Mouse (Mus musculus): ENCODE results near the gene C5ar1. TPM values are rescaled to one million over a fixed set of nuclear protein-coding genes. Genes with fewer than 3 reads are reported as not detected.
"Not testable (repeated sequence)": the region's sequence is repeated elsewhere in the genome, so short reads cannot be mapped to it uniquely, and the experiment has no call there.

Gene C5ar1
- polyA plus RNA-seq (2016; fragmentation: Nextera tagmentation; extraction: Ambion mirVana): 0.87 and 1.1 TPM in 2 replicates

GRCm38 (mm10) chr7:16259110-16259590, at the start of gene C5ar1:
Gene C5ar1 (minus strand): TSS chr7:16259540.
- Histone ChIP-seq H3K9me3 (no peaks in the 10 kb centered on the region), H3K36me3 (no peaks in the 10 kb centered on the region), H3K27me3 (no peaks in the 10 kb centered on the region), H3K4me2 (replicated peaks) (no peak within 1 kb of the TSS), H3K4me1 (no peaks in the 10 kb centered on the region), H3K27ac (no peak within 1 kb of the TSS), H3K9ac (no peak within 1 kb of the TSS), H3K4me3 (no peak within 1 kb of the TSS)
- ATAC-seq (ENCODE audit: insufficient number of reproducible peaks, insufficient read depth, low FRiP score, low TSS enrichment): no peak
- WGBS: 91% methylated on average over 5 of the region's 5 CpGs

- 42% methylated on average over 16 of the region's 16 CpGs for WGBS
- H3K9me3 ChIP-seq: no peaks in the 10 kb centered on the region
- H3K4me3 ChIP-seq: peak overlapping the region; percentile 71
- peak overlapping the region; percentile 78 for H3K9ac ChIP-seq
- peaks cover 44% of the 10 kb centered on the region for H3K4me1 ChIP-seq
- H3K4me2 ChIP-seq (replicated peaks): peak overlapping the region; percentile 98
- no peak; the same call in 1 of the 2 replicates for ATAC-seq (ENCODE audit: insufficient number of reproducible peaks, insufficient read depth, low FRiP score, low TSS enrichment)
- peaks cover 32% of the 10 kb centered on the region for H3K27me3 ChIP-seq
- H3K36me3 ChIP-seq: no peaks in the 10 kb centered on the region
- peak overlapping the region; percentile 57; the same call in 1 of the 2 replicates for H3K27ac ChIP-seq
Observed at GRCm38 (mm10) chr7:16308555-16309317, 49.4 kb upstream of the C5ar1 start.

GRCm38 (mm10) chr7:16308093-16308492, 48.8 kb upstream of the C5ar1 start, which contains the start of gene Bbc3:
Gene Bbc3 (plus strand): TSS chr7:16308393.
- Histone ChIP-seq H3K4me2 (replicated peaks) (peak within 1 kb of the TSS; percentile 98), H3K9ac (peak within 1 kb of the TSS; percentile 78), H3K4me3 (peak within 1 kb of the TSS; percentile 71), H3K27me3 (peaks cover 32% of the 10 kb centered on the region), H3K4me1 (peaks cover 39% of the 10 kb centered on the region), H3K27ac (peak within 1 kb of the TSS; percentile 57; the same call in 1 of the 2 replicates)
- 69% methylated on average over 1 of the region's 1 CpGs for WGBS
- not testable (repeated sequence) for H3K9me3 ChIP-seq; H3K36me3 ChIP-seq; ATAC-seq (ENCODE audit: insufficient number of reproducible peaks, insufficient read depth, low FRiP score, low TSS enrichment)

GRCm38 (mm10) chr7:16307141-16307540, 47.8 kb upstream of the C5ar1 start:
- not testable (repeated sequence) for H3K27ac ChIP-seq; H3K36me3 ChIP-seq; ATAC-seq (ENCODE audit: insufficient number of reproducible peaks, insufficient read depth, low FRiP score, low TSS enrichment); H3K4me2 ChIP-seq (replicated peaks); H3K9ac ChIP-seq; H3K4me3 ChIP-seq; H3K9me3 ChIP-seq
- peaks cover 29% of the 10 kb centered on the region for H3K4me1 ChIP-seq
- H3K27me3 ChIP-seq: peaks cover 26% of the 10 kb centered on the region
- 76% methylated on average over 6 of the region's 6 CpGs for WGBS

GRCm38 (mm10) chr7:16299419-16300035, 40.2 kb upstream of the C5ar1 start:
- Histone ChIP-seq H3K27me3 (no peaks in the 10 kb centered on the region), H3K27ac (peak overlapping the region; percentile 70; the same call in 1 of the 2 replicates), H3K9me3 (no peaks in the 10 kb centered on the region), H3K4me2 (replicated peaks) (peak overlapping the region; percentile 82), H3K36me3 (no peaks in the 10 kb centered on the region), H3K4me1 (peaks cover 24% of the 10 kb centered on the region), H3K9ac (peak overlapping the region; percentile 63), H3K4me3 (peak overlapping the region; percentile 47)
- under 1% methylated on average over 52 of the region's 52 CpGs for WGBS
- ATAC-seq (ENCODE audit: insufficient number of reproducible peaks, insufficient read depth, low FRiP score, low TSS enrichment): peak; percentile 79

GRCm38 (mm10) chr7:16298927-16299326, 39.6 kb upstream of the C5ar1 start:
- no peaks in the 10 kb centered on the region for H3K9me3 ChIP-seq
- H3K9ac ChIP-seq: 0 out of 2 replicates have a peak overlapping the region, but pooled peaks have one; percentile 63
- H3K4me2 ChIP-seq (replicated peaks): peak overlapping the region; percentile 82
- no peaks in the 10 kb centered on the region for H3K27me3 ChIP-seq
- no peak for ATAC-seq (ENCODE audit: insufficient number of reproducible peaks, insufficient read depth, low FRiP score, low TSS enrichment)
- peak overlapping the region; percentile 70; the same call in 1 of the 2 replicates for H3K27ac ChIP-seq
- H3K36me3 ChIP-seq: no peaks in the 10 kb centered on the region
- peaks cover 24% of the 10 kb centered on the region for H3K4me1 ChIP-seq
- 83% methylated on average over 5 of the region's 5 CpGs for WGBS
- H3K4me3 ChIP-seq: peak overlapping the region; percentile 47

- Histone ChIP-seq H3K4me3 (no peak overlapping the region), H3K4me2 (replicated peaks) (peak overlapping the region; percentile 68; the same call in 1 of the 2 replicates), H3K9ac (no peak overlapping the region), H3K27ac (no peak overlapping the region; the same call in 1 of the 2 replicates), H3K27me3 (no peaks in the 10 kb centered on the region), H3K4me1 (peaks cover 24% of the 10 kb centered on the region), H3K9me3 (no peaks in the 10 kb centered on the region), H3K36me3 (no peaks in the 10 kb centered on the region)
- ATAC-seq (ENCODE audit: insufficient number of reproducible peaks, insufficient read depth, low FRiP score, low TSS enrichment): no peak
- WGBS: 65% methylated on average over 2 of the region's 2 CpGs
Observed at GRCm38 (mm10) chr7:16297616-16298015, 38.3 kb upstream of the C5ar1 start.

GRCm38 (mm10) chr7:16296766-16297390, 37.5 kb upstream of the C5ar1 start:
- peak overlapping the region; percentile 40 for H3K9ac ChIP-seq
- H3K36me3 ChIP-seq: no peaks in the 10 kb centered on the region
- peaks cover 24% of the 10 kb centered on the region for H3K4me1 ChIP-seq
- H3K4me3 ChIP-seq: peak overlapping the region; percentile 30
- H3K27me3 ChIP-seq: no peaks in the 10 kb centered on the region
- H3K4me2 ChIP-seq (replicated peaks): peak overlapping the region; percentile 68
- peak overlapping the region; percentile 79 for H3K27ac ChIP-seq
- WGBS: under 1% methylated on average over 22 of the region's 22 CpGs
- no peaks in the 10 kb centered on the region for H3K9me3 ChIP-seq
- no peak for ATAC-seq (ENCODE audit: insufficient number of reproducible peaks, insufficient read depth, low FRiP score, low TSS enrichment)

- Histone ChIP-seq H3K4me1 (peaks cover 24% of the 10 kb centered on the region), H3K27me3 (no peaks in the 10 kb centered on the region), H3K4me2 (replicated peaks) (peak overlapping the region; percentile 60), H3K36me3 (no peaks in the 10 kb centered on the region), H3K9ac (no peak overlapping the region), H3K27ac (peak overlapping the region; percentile 79), H3K9me3 (no peaks in the 10 kb centered on the region), H3K4me3 (no peak overlapping the region; the same call in 1 of the 2 replicates)
- 44% methylated on average over 2 of the region's 2 CpGs for WGBS
- no peak for ATAC-seq (ENCODE audit: insufficient number of reproducible peaks, insufficient read depth, low FRiP score, low TSS enrichment)
Observed at GRCm38 (mm10) chr7:16296146-16296545, 36.8 kb upstream of the C5ar1 start.

GRCm38 (mm10) chr7:16295321-16295900, 36.1 kb upstream of the C5ar1 start:
- peak overlapping the region; percentile 41 for H3K4me3 ChIP-seq
- peak; percentile 53 for ATAC-seq (ENCODE audit: insufficient number of reproducible peaks, insufficient read depth, low FRiP score, low TSS enrichment)
- H3K9me3 ChIP-seq: no peaks in the 10 kb centered on the region
- no peaks in the 10 kb centered on the region for H3K27me3 ChIP-seq
- H3K4me2 ChIP-seq (replicated peaks): peak overlapping the region; percentile 60
- H3K36me3 ChIP-seq: no peaks in the 10 kb centered on the region
- H3K4me1 ChIP-seq: peaks cover 24% of the 10 kb centered on the region
- H3K27ac ChIP-seq: peak overlapping the region; percentile 88
- peak overlapping the region; percentile 34; the same call in 1 of the 2 replicates for H3K9ac ChIP-seq
- WGBS: 2% methylated on average over 41 of the region's 41 CpGs

GRCm38 (mm10) chr7:16294837-16295236, 35.5 kb upstream of the C5ar1 start:
- Histone ChIP-seq H3K27ac (peak overlapping the region; percentile 88), H3K36me3 (no peaks in the 10 kb centered on the region), H3K4me3 (peak overlapping the region; percentile 41), H3K9me3 (no peaks in the 10 kb centered on the region), H3K9ac (no peak overlapping the region; the same call in 1 of the 2 replicates), H3K4me1 (peaks cover 20% of the 10 kb centered on the region), H3K27me3 (no peaks in the 10 kb centered on the region), H3K4me2 (replicated peaks) (peak overlapping the region; percentile 60)
- ATAC-seq (ENCODE audit: insufficient number of reproducible peaks, insufficient read depth, low FRiP score, low TSS enrichment): peak; percentile 79
- WGBS: 0% methylated on average over 23 of the region's 23 CpGs
